Mouse (Mus musculus) cortical plate, adult 2 months (tissue): ENCODE data around the gene Hebp1.

Experiments used
- CTCF ChIP-seq: fragments of 200-500 bp; IDR thresholded peaks from 2 replicates; pipeline ENCODE4 v1.5.1; 2011; ENCODE audit warnings: mild to moderate bottlenecking, control low read depth, low read length; ENCODE audit not compliant: insufficient read depth; ENCODE audit errors: extremely low read depth
- POLR2A ChIP-seq: fragments of 200-500 bp; IDR thresholded peaks from 2 replicates; pipeline ENCODE4 v1.6.1; 2011; ENCODE audit warnings: mild to moderate bottlenecking, low read length, control low read depth; ENCODE audit not compliant: insufficient read depth; ENCODE audit errors: extremely low read depth

DNA sequence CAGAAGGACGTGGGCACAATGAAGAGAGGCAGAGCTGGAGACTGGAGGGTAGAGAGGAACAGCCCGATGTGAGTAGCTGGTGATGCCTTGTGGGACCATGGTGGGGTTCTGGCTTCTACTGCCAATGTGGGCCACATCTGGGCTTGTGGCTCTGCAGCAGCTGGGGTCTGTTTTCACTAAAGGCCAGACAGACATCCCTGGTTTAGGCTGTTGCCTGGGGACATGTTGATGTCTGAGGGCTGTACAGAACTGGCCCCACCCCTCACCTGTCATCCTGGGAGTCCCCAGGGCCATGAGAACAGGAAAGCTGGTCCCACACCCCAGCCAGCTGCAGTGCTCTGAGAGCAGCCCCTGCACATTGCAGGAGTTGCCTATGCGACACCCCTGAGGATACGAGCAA is 48.6 kb downstream of the Hebp1 start:
- TF ChIP-seq POLR2A (no peak), CTCF (no peak)
